Mouse (Mus musculus) kidney, embryonic 14.5 days (tissue): ENCODE measurements around the gene Cir1. TPM values are rescaled to one million over a fixed set of nuclear protein-coding genes. Genes with fewer than 3 reads are reported as not detected.

Source experiments
- ATAC-seq: fragments of 200-750 bp; cut with Nextera tagmentation; 2 replicates; pipeline ENCODE4 v1.8.0; 2017; ENCODE audit warnings: moderate number of reproducible peaks, mild to moderate bottlenecking, moderate TSS enrichment, moderate library complexity; ENCODE audit not compliant: low FRiP score, low TSS enrichment
- H3K27ac ChIP-seq: fragments of 300-500 bp; sonication (generic); 2 replicates; pipeline ENCODE4 v1.5.1; 2014; ENCODE audit warnings: low read depth, mild to moderate bottlenecking, low read length, moderate library complexity, mixed read lengths
- H3K27me3 ChIP-seq: fragments of 300-500 bp; sonication (generic); 2 replicates; pipeline ENCODE4 v1.6.1; 2014; ENCODE audit warnings: mild to moderate bottlenecking, low read length; ENCODE audit not compliant: control insufficient read depth, insufficient read depth
- H3K36me3 ChIP-seq: fragments of 300-500 bp; sonication (generic); 2 replicates; pipeline ENCODE4 v1.6.1; 2014; ENCODE audit warnings: low read length, mixed read lengths; ENCODE audit not compliant: control insufficient read depth, insufficient read depth
- H3K4me1 ChIP-seq: fragments of 300-500 bp; sonication (generic); 2 replicates; pipeline ENCODE4 v1.6.1; 2014; ENCODE audit warnings: low read length, mixed read lengths; ENCODE audit not compliant: control insufficient read depth, insufficient read depth
- H3K4me2 ChIP-seq: fragments of 300-500 bp; sonication (generic); replicated peaks from 2 replicates; pipeline ENCODE4 v1.6.1; 2014; ENCODE audit warnings: low read depth, mild to moderate bottlenecking, low read length
- H3K4me3 ChIP-seq: fragments of 300-500 bp; sonication (generic); 2 replicates; pipeline ENCODE4 v1.5.1; 2014; ENCODE audit warnings: mild to moderate bottlenecking, low read length
- H3K9ac ChIP-seq: fragments of 300-500 bp; sonication (generic); 2 replicates; pipeline ENCODE4 v1.6.1; 2014; ENCODE audit warnings: low read depth, mild to moderate bottlenecking, low read length, moderate library complexity
- H3K9me3 ChIP-seq: fragments of 300-500 bp; sonication (generic); 2 replicates; pipeline ENCODE4 v1.6.1; 2016; ENCODE audit warnings: low read length; ENCODE audit not compliant: control insufficient read depth
- WGBS: fragments of 180-500 bp; shearing (Covaris S2); extraction: QIAGEN DNeasy Blood & Tissue Kit; methylation state at CpG from one replicate; pipeline ENCODE4 v1.1.7; 2014; 5-methylcytosine and 5-hydroxymethylcytosine counted together
- polyA plus RNA-seq: library from polyadenylated mRNA; unstranded; fragments of >200 nt; fragmentation: Nextera tagmentation; extraction: Ambion mirVana; gene quantifications from 2 replicates; pipeline ENCODE4 v1.2.1, GENCODE M21; 2014

Cir1 gene
- polyA plus RNA-seq, 1 experiment from 2014 or later: 24.1 TPM

DNA sequence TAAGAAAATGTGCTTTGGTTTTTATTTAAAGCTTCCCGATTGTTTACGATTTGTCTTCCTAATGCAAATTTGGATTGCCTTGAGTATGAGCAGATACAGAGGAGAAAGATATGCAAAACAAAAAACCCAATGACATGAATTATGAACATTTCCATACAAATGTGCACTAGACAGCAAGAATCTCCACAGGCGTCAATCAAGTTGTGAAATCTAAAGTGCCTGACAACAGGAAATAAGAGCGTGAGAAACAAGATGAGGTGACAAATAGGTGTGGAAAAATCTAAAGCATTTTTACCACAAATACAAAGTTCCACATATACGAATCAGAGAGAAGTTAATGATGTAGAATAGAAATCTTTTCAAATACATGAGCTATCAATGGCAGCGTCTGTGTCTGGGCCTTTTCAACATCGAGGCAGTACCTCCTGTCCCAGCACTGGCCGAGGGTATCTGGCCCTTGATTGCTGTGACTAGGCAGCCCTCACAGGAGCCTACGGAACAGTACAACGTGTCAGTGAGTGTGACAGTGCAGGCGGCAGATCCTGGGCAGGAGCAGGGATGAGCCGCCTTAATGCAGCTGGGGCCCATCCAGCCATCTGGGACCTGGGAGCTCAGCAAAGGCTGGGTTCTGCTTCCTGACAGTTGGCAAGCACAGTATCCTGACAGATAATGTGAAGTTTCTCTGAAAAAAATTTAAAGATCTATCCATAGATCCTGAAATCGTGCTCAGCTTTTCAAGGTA is 34.0 kb upstream of the Cir1 start:
- Histone ChIP-seq H3K4me1 (no peaks in the 10 kb centered on the region), H3K4me3 (no peak overlapping the region), H3K9ac (no peak overlapping the region), H3K27ac (no peak overlapping the region), H3K9me3 (no peaks in the 10 kb centered on the region), H3K4me2 (no peak overlapping the region), H3K27me3 (no peaks in the 10 kb centered on the region), H3K36me3 (no peaks in the 10 kb centered on the region)
- 67% methylated on average over 13 of the region's 13 CpGs for WGBS
- ATAC-seq: no peak

GRCm38 (mm10) chr2:73345204-73345603 is 32.7 kb upstream of the Cir1 start:
- WGBS: 78% methylated on average over 4 of the region's 4 CpGs
- H3K36me3 ChIP-seq: no peaks in the 10 kb centered on the region
- no peak overlapping the region for H3K4me2 ChIP-seq
- no peaks in the 10 kb centered on the region for H3K9me3 ChIP-seq
- H3K27ac ChIP-seq: no peak overlapping the region
- H3K27me3 ChIP-seq: no peaks in the 10 kb centered on the region
- no peak for ATAC-seq
- no peaks in the 10 kb centered on the region for H3K4me1 ChIP-seq
- H3K4me3 ChIP-seq: no peak overlapping the region
- no peak overlapping the region for H3K9ac ChIP-seq

GRCm38 (mm10) chr2:73343701-73344100 is 31.2 kb upstream of the Cir1 start:
- no peak overlapping the region for H3K4me3 ChIP-seq
- no peak overlapping the region for H3K9ac ChIP-seq
- H3K4me1 ChIP-seq: no peaks in the 10 kb centered on the region
- ATAC-seq: no peak
- H3K9me3 ChIP-seq: no peaks in the 10 kb centered on the region
- no peaks in the 10 kb centered on the region for H3K27me3 ChIP-seq
- 93% methylated on average over 5 of the region's 5 CpGs for WGBS
- no peaks in the 10 kb centered on the region for H3K36me3 ChIP-seq
- no peak overlapping the region for H3K4me2 ChIP-seq
- H3K27ac ChIP-seq: no peak overlapping the region

DNA sequence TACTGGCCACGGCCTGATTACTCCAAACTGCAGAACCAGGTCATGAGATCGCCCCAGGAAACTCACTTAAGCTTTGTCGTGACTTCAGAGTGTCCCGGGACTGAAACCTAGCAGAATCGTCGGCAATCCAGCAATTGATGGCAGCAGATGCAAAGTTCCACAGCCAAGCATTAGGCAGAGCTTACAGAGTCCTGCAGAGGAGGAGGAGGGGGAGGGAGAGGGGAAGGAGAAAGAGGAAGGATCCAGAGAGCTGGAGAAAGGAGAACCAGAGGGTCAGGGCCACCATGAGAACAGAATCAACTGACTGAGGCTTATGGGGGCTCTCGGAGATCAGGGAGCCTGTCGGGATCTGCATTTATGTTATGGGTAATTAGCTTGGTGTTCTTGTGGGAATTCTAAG is 25.9 kb upstream of the Cir1 start:
- no peak overlapping the region for H3K4me2 ChIP-seq
- H3K4me3 ChIP-seq: no peak overlapping the region
- H3K27me3 ChIP-seq: no peaks in the 10 kb centered on the region
- no peaks in the 10 kb centered on the region for H3K36me3 ChIP-seq
- no peak for ATAC-seq
- no peaks in the 10 kb centered on the region for H3K9me3 ChIP-seq
- 78% methylated on average over 8 of the region's 8 CpGs for WGBS
- no peak overlapping the region for H3K9ac ChIP-seq
- H3K27ac ChIP-seq: no peak overlapping the region
- no peaks in the 10 kb centered on the region for H3K4me1 ChIP-seq

DNA sequence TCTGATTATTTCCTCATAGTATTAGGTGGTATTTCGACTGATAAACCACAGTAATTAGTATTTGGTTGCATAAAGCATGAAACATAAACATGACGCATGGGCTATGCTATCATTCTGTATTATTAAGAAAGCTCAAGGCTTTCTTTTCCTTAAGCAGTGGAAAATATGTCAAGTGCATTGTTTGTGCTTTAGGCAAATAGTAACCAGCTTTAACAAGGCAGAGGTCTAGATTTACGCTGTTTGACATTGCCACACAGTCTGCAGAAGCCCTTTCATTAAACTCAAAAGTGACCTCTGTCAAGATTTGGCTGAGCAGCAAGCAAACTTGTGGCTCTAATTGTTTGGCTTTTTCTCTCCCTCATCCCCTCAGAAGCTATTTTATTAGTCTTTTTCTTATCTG is 23.4 kb upstream of the Cir1 start:
- H3K27me3 ChIP-seq: no peaks in the 10 kb centered on the region
- H3K9ac ChIP-seq: no peak overlapping the region
- H3K4me3 ChIP-seq: no peak overlapping the region
- no peak overlapping the region for H3K4me2 ChIP-seq
- 86% methylated on average over 3 of the region's 3 CpGs for WGBS
- no peaks in the 10 kb centered on the region for H3K36me3 ChIP-seq
- no peak overlapping the region for H3K27ac ChIP-seq
- ATAC-seq: no peak
- no peaks in the 10 kb centered on the region for H3K4me1 ChIP-seq
- H3K9me3 ChIP-seq: no peaks in the 10 kb centered on the region

GRCm38 (mm10) chr2:73325871-73326270 is 13.4 kb upstream of the Cir1 start:
- ATAC-seq: no peak
- Histone ChIP-seq H3K27me3 (no peaks in the 10 kb centered on the region), H3K9me3 (no peaks in the 10 kb centered on the region), H3K36me3 (no peaks in the 10 kb centered on the region), H3K9ac (no peak overlapping the region), H3K4me3 (no peak overlapping the region), H3K4me1 (no peaks in the 10 kb centered on the region), H3K27ac (no peak overlapping the region), H3K4me2 (no peak overlapping the region)
- 89% methylated on average over 5 of the region's 5 CpGs for WGBS

GRCm38 (mm10) chr2:73322991-73323390 is 10.5 kb upstream of the Cir1 start:
- H3K4me2 ChIP-seq: no peak overlapping the region
- no peak overlapping the region for H3K27ac ChIP-seq
- H3K4me1 ChIP-seq: no peaks in the 10 kb centered on the region
- ATAC-seq: no peak
- H3K27me3 ChIP-seq: no peaks in the 10 kb centered on the region
- H3K4me3 ChIP-seq: no peak overlapping the region
- H3K36me3 ChIP-seq: no peaks in the 10 kb centered on the region
- H3K9me3 ChIP-seq: no peaks in the 10 kb centered on the region
- WGBS: 79% methylated on average over 12 of the region's 12 CpGs
- H3K9ac ChIP-seq: no peak overlapping the region

DNA sequence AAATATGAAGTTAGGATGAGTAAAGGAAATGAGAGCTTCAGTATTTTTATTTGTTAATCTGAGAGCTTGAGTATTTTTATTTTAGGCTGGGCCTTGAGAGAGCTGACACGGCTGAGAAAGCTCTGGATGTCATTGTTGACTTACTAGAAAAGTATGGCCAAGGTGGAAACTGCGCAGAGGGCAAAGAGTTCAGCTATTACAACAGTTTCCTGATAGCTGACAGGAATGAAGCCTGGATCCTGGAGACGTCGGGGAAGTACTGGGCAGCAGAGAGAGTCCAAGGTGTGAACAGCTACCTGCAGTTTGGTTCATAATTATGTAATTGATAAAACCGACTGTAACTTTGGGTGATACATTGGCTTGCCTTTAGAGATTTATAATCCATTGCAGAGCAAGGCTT is 6.7 kb upstream of the Cir1 start:
- no peaks in the 10 kb centered on the region for H3K9me3 ChIP-seq

DNA sequence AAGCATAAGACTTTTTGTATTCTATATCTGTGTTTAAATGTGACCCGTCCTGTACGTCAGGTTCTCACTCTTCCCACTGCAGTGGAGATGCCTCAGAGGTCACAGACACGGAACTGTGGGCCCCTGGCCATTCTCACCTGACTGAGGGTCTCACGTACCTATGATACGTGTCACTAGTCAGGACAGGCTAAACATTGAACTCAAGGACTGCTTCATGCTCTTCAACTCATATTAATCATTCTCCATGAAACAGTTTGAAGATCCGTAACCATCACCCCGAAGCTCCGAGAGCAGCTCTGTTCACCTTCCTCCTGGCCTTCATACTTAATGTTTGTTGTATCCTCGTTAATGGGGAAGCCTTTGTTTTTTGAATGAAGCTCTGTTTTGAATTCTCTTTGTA is 4.9 kb upstream of the Cir1 start:
- Histone ChIP-seq H3K27me3 (no peaks in the 10 kb centered on the region), H3K36me3 (no peaks in the 10 kb centered on the region), H3K4me3 (no peak overlapping the region), H3K9ac (no peak overlapping the region), H3K27ac (no peak overlapping the region), H3K4me2 (no peak overlapping the region), H3K4me1 (0 out of 2 replicates have a peak, but pooled peaks cover 4% of the 10 kb centered on the region), H3K9me3 (no peaks in the 10 kb centered on the region)
- no peak for ATAC-seq
- WGBS: 91% methylated on average over 9 of the region's 9 CpGs

More for the DNA sequence above, 6.7 kb upstream of the Cir1 start:
- no peak overlapping the region for H3K4me2 ChIP-seq
- no peak overlapping the region for H3K9ac ChIP-seq
- H3K4me3 ChIP-seq: no peak overlapping the region
- no peaks in the 10 kb centered on the region for H3K4me1 ChIP-seq
- no peak for ATAC-seq
- 82% methylated on average over 5 of the region's 5 CpGs for WGBS
- no peaks in the 10 kb centered on the region for H3K36me3 ChIP-seq
- H3K27ac ChIP-seq: no peak overlapping the region
- H3K27me3 ChIP-seq: no peaks in the 10 kb centered on the region
